Mouse (Mus musculus): ENCODE data around the gene Cd300ld5.

DNA sequence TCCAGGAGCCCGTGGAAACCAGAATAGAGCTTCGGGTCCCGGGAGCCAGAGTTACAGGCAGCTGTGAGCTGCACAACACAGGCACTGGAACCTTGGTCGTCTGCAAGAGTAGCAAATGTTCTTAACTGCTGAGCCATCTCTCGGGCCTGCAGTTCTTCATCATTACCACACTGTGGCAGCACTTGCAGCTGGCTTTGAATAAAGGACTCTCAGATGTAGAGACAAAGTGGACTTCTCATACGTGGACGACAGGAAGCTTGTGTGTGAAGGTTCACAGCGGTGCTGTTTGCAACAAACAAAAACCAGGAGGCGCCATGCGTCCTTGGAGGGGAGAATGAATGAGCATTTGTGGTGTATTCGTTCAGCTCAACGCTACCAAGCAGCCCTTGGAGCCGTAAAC, 43.3 kb upstream of the Cd300ld5 start:
- peak; percentile 96 for TF ChIP-seq CTCF (conservative IDR thresholded peaks at IDR 0.05; ENCODE audit: low read length)
- no peak for TF ChIP-seq NANOG (IDR thresholded peaks at IDR 0.05; ENCODE audit: borderline replicate concordance, low read length)
